Mouse (Mus musculus) small intestine, adult 2 months (tissue): Measurements from ENCODE around the gene C130032M10Rik. TPM values are rescaled to one million over a fixed set of nuclear protein-coding genes. Genes with fewer than 3 reads are reported as not detected.

Experiments
- H3K27ac ChIP-seq: fragments of 200-500 bp; 2 replicates; pipeline ENCODE4 v1.5.1; 2012; ENCODE audit warnings: low read depth, low read length, control low read depth, inconsistent platforms; ENCODE audit not compliant: insufficient read depth
- H3K27me3 ChIP-seq: fragments of 200-500 bp; 2 replicates; pipeline ENCODE4 v1.6.1; 2012; ENCODE audit warnings: mild to moderate bottlenecking, moderate library complexity, low read length, inconsistent platforms; ENCODE audit not compliant: control insufficient read depth, insufficient read depth
- H3K36me3 ChIP-seq: fragments of 200-500 bp; 2 replicates; pipeline ENCODE4 v1.6.1; 2012; ENCODE audit warnings: mild to moderate bottlenecking, low read length, control low read depth, inconsistent platforms; ENCODE audit not compliant: control insufficient read depth, insufficient read depth
- H3K4me1 ChIP-seq: fragments of 200-500 bp; 2 replicates; pipeline ENCODE4 v1.6.1; 2012; ENCODE audit warnings: low read length, inconsistent platforms, mixed read lengths; ENCODE audit not compliant: control insufficient read depth, insufficient read depth, insufficient read length
- H3K4me3 ChIP-seq: fragments of 200-500 bp; 2 replicates; pipeline ENCODE4 v1.5.1; 2012; ENCODE audit warnings: low read depth, mild to moderate bottlenecking, control low read depth, inconsistent platforms, low read length, moderate library complexity
- CTCF ChIP-seq: fragments of 200-500 bp; IDR thresholded peaks from 2 replicates; pipeline ENCODE4 v1.5.1; 2012; ENCODE audit warnings: low read depth, mild to moderate bottlenecking, control low read depth, inconsistent platforms, low read length, moderate library complexity, mixed read lengths; ENCODE audit not compliant: insufficient replicate concordance, insufficient read length; ENCODE audit errors: extremely low read depth
- POLR2A ChIP-seq: fragments of 200-500 bp; IDR thresholded peaks from 2 replicates; pipeline ENCODE4 v1.6.1; 2012; ENCODE audit warnings: low read depth, mild to moderate bottlenecking, control low read depth, inconsistent platforms, low read length, moderate library complexity
- WGBS: fragments of 180-500 bp; shearing (Covaris S2); methylation state at CpG from one replicate; pipeline ENCODE4 v1.1.7; 2018; 5-methylcytosine and 5-hydroxymethylcytosine counted together
- polyA plus RNA-seq: library from polyadenylated mRNA; depleted of rRNA; stranded (reverse); fragments of >200 nt; gene quantifications from 2 replicates; pipeline ENCODE4 v1.2.3, GENCODE M21; 2012; rRNA removed

C130032M10Rik gene
- not detected in 2 replicates for polyA plus RNA-seq

DNA sequence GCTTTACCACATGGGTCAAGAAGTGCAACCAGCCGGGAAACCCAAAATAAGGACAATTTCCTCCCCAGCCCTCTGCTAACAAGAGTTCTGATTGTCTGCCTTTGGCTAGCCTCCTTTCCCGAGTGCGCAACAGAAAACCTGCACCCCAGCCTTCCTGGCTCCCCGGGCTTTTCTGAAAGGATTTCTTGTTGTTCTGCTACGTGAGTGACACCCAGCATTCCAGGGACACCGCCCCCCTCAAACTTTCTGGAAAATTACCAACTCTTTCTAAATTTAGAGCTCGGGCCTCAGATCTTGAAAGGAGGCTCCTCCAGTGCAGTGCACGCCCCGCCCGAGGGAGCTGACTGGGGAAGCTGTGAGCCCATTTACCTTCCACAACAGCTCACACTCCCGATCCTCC is at the start of gene C130032M10Rik:
Gene C130032M10Rik (plus strand): TSS at position 334 of the 400 bp plus-strand sequence.
- Histone ChIP-seq H3K36me3 (no peaks in the 10 kb centered on the region), H3K27ac (no peak within 1 kb of the TSS), H3K27me3 (no peaks in the 10 kb centered on the region), H3K4me1 (peaks cover 2% of the 10 kb centered on the region; the same call in 1 of the 2 replicates), H3K4me3 (no peak within 1 kb of the TSS)
- WGBS, result 58% methylated on average over 11 of the region's 11 CpGs
- TF ChIP-seq CTCF, result no peak
- TF ChIP-seq POLR2A, result no peak

DNA sequence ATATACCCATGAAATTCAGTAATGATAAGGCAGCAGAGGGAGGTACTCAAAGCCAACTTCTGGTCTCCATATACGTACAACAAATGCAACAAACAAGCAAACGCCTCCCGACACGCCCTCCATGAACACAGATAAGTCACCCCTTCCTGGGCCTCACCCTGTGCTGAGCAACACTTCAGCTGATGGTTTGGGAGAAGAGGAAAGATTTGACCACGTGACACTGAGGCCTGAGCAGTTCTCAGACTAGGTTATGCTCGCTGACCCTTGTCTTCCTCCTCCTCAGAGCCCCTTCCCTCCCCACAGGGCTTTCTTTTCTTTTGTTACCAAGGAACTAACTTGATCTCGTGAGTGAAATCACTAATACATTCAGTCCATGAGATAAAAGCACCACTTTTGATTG is 48.6 kb upstream of the C130032M10Rik start:
- Histone ChIP-seq H3K27ac (no peak overlapping the region), H3K27me3 (no peaks in the 10 kb centered on the region), H3K36me3 (peaks cover 18% of the 10 kb centered on the region), H3K4me3 (no peak overlapping the region), H3K4me1 (no peaks in the 10 kb centered on the region)
- WGBS, result 75% methylated on average over 7 of the region's 7 CpGs
- TF ChIP-seq CTCF (no peak), POLR2A (no peak)

DNA sequence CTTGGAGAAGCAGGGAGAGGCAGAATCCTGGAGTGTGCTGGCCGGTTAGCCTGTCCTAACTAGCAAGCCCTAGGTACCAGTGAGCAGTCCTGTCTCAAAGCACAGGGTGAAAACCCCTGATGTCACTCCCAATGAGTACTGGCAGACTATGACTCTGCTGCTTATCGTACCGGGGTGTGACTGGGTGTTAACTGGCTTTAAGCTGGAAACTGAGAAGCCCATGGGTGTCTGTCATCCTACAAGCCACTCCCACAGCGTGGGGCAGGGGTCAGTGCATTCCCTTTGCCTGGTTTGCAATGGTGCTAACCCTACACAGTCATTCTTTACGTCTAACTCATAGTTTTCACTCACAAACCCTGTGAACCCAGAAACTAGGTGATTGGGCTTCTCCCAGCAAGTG is 47.3 kb upstream of the C130032M10Rik start:
- Histone ChIP-seq H3K4me1 (peaks cover 3% of the 10 kb centered on the region; the same call in 1 of the 2 replicates), H3K4me3 (no peak overlapping the region), H3K36me3 (peaks cover 15% of the 10 kb centered on the region), H3K27me3 (no peaks in the 10 kb centered on the region), H3K27ac (no peak overlapping the region)
- TF ChIP-seq POLR2A (no peak), CTCF (no peak)
- WGBS, result 89% methylated on average over 5 of the region's 5 CpGs

DNA sequence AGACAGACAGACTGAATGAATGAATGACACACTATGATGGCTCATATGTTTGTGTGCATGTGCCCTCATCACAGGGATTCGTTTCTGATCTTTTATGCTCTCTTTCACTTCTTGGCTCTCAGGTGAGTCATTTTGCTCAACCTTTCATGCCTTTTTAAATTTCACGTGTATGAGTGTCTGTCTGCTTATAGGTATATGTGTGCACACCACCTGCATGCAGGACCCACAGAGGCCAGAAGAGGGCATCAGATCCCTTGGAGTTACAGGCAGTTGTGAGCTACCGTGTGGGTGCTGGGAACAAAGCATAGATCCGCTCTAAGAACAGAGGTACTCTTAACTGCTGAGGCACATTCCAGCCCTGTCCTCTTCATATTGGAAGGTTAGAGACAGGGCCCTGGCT is 46.8 kb upstream of the C130032M10Rik start:
- WGBS, result 93% methylated on average over 4 of the region's 4 CpGs
- Histone ChIP-seq H3K4me1 (peaks cover 3% of the 10 kb centered on the region; the same call in 1 of the 2 replicates), H3K4me3 (no peak overlapping the region), H3K27ac (no peak overlapping the region), H3K27me3 (no peaks in the 10 kb centered on the region), H3K36me3 (peaks cover 15% of the 10 kb centered on the region)
- no peak for TF ChIP-seq POLR2A
- peak; percentile 22; the same call in 1 of the 2 replicates for TF ChIP-seq CTCF

DNA sequence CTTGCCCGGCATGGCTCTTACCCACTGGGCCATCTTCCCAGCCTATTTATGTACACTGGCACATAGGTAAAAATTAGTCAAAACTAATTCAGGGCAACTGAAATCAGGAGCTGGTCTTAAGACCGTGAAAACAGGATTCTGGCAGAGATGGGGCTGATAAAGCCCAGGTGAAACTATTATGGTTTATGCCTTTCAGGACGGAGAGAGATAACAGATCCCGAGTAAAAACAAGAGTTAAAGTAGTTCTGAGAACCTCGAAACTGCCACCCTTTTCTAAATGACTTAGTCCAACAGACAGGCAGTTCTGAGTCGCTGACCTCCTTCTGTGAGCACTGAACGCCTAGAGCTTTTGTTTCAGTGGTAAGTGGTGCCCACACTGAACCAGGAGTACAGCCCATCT is 43.6 kb upstream of the C130032M10Rik start:
- TF ChIP-seq POLR2A (no peak), CTCF (no peak)
- Histone ChIP-seq H3K27ac (no peak overlapping the region), H3K4me1 (peaks cover 3% of the 10 kb centered on the region; the same call in 1 of the 2 replicates), H3K4me3 (no peak overlapping the region), H3K36me3 (0 out of 2 replicates have a peak, but pooled peaks cover 4% of the 10 kb centered on the region), H3K27me3 (no peaks in the 10 kb centered on the region)
- WGBS, result 54% methylated on average over 7 of the region's 7 CpGs

DNA sequence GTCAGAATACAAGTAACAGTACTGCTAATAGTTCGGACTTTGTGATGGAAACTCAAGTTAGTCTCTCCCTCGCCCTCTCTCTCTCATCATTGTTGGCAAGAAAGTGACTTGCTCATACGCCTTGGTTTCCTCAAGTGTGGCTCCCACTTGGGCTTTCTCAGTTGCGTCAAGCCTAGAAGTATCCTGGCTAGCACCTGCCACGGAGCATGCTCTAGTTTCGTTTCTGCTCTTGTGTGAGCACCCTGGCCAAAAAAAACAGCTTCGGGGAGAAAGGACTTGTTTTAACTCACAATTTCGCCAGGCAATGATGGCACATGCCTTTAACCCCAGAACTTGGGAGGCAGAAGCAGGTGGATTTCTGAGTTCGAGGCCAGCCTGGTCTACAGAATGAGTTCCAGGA is 38.5 kb upstream of the C130032M10Rik start:
- Histone ChIP-seq H3K4me1 (peaks cover 3% of the 10 kb centered on the region; the same call in 1 of the 2 replicates), H3K27ac (no peak overlapping the region), H3K36me3 (no peaks in the 10 kb centered on the region), H3K4me3 (no peak overlapping the region), H3K27me3 (no peaks in the 10 kb centered on the region)
- WGBS, result 91% methylated on average over 9 of the region's 9 CpGs
- TF ChIP-seq POLR2A (no peak), CTCF (no peak)

DNA sequence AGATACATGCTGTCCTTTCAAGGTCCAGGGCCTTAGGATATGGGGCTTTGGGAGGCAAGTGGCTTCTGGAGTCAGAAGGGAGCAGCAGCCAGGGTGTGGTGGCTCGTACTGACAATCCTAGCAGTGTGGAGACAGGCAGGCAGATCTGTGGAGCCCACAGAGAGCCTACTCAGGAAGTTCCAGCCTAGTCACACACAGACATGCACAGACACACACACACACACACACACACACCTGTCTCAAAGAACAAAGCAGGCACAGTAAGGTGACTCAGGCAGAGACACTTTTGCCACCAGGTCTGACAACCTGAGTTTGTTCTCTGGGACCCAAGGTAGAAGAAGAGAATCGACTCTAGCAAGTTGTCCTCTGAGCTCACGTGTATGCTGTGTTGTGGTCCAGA is 34.6 kb upstream of the C130032M10Rik start:
- Histone ChIP-seq H3K27ac (no peak overlapping the region), H3K4me3 (no peak overlapping the region), H3K27me3 (no peaks in the 10 kb centered on the region), H3K4me1 (no peaks in the 10 kb centered on the region), H3K36me3 (no peaks in the 10 kb centered on the region)
- TF ChIP-seq POLR2A (no peak), CTCF (no peak)
- 76% methylated on average over 3 of the region's 3 CpGs for WGBS

DNA sequence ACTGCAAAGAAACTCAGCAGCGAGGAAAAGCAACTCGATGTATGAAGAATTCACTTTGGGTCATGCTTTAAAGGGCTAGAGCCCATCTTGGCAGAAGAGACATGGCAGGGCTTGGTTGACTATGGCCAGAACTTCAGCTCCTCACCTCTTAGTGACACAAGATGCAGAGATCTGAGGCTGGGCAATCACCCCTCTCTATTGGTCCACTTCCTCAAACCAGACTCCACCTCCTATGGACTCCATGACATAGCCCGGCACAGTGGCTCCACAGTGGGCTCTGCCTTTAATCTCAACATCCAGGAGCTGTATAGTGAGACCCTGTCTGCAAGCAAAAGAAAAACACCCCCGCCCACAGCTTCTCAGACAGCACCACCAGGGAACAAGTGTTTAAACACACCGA is 30.7 kb upstream of the C130032M10Rik start:
- 82% methylated on average over 5 of the region's 5 CpGs for whole genome bisulfite sequencing
- Histone ChIP-seq H3K4me3 (no peak overlapping the region), H3K27me3 (no peaks in the 10 kb centered on the region), H3K4me1 (peaks cover 12% of the 10 kb centered on the region), H3K27ac (no peak overlapping the region), H3K36me3 (no peaks in the 10 kb centered on the region)
- no peak for TF ChIP-seq POLR2A
- no peak for TF ChIP-seq CTCF
